Mouse (Mus musculus): ENCODE measurements around the gene Apba2. TPM values are rescaled to one million over a fixed set of nuclear protein-coding genes. Genes with fewer than 3 reads are reported as not detected.

The Apba2 gene
- total RNA-seq, 4 experiments from 2014 or later: 0.12 to 1.7 (median 0.74) TPM

Other genes starting within 250 kb of the Apba2 start
- 10 to 100 TPM; 23.2 to 34.1 (median 27.3) TPM for gene Mtmr10, start 214.1 kb upstream of the Apba2 start, total RNA-seq (2022)
- 10 to 100 TPM in 3 of 4 experiments, 1 to 10 TPM in 1; 8.2 to 15.9 (median 12.6) TPM for gene Fan1, start 127.6 kb upstream of the Apba2 start, total RNA-seq (2022)
- gene Mphosph10, start 109.4 kb upstream of the Apba2 start, total RNA-seq (2022): 10 to 100 TPM; 22.5 to 27.8 (median 25.1) TPM
- 10 to 100 TPM; 53.7 to 74.8 (median 58.0) TPM for gene Mcee, start 109.1 kb upstream of the Apba2 start, total RNA-seq (2022)

Measured in adrenal gland, adult 8-10 months (tissue).